Mouse (Mus musculus): ENCODE measurements around the gene Szt2.

Szt2 gene

DNA sequence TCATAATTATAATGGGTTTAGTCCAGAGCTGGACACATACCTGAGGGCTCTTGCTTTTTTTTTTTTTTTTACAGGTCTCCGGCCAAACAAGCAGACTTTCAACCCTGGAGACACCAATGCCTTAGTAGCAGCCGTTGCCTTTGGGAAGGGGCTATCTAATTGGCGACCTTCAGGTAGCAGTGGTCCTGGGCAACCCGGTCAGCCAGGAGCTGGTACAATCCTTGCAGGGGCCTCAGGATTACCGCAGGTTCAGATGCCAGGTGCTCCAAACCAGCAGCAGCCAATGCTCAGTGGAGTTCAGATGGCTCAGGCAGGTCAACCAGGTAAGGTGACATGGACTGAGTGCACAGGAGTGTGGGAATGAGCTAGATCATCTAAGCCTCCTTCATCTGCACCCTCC is 4.5 kb upstream of the Szt2 start:
- no peak for DNase-seq (ENCODE audit: low spot score)

DNA sequence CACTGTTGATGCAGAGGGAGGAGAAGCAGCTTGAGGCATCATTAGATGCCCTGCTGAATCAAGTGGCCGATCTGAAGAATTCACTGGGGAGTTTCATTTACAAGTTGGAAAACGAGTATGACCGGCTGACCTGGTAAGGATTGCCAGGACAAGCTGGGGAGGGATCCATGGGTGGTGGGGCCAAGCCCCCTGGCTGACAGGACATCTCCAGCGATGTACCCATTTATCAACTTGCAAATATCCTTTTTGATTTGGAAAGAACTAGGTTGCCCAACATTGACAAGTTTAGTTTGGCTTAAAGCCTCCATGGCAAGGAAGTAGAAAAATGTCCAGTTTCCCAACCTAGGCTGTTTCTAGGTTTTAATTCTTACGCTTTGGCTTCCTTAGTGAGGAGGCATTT is 1.8 kb upstream of the Szt2 start:
- DNase-seq (ENCODE audit: low spot score) = no peak

DNA sequence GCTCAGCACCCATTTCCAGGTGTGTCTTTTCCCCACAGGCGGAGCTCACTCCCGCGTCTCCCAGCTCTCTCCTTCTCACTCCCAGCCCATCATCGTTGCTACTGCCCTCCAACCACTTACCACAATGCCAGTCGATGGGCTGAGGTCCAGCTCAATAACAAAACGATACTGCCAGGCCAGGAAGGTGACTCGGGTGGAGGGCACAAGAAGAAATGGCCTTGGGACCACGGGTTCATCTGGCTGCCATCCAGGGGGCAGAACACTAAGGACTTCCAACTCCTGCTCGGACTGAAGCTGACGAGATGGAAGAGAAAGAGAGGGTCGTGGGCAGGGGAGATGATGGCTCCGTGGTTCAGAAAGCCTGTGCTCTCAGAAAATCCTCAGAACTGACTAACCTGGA is 6.4 kb downstream of the Szt2 start:
- DNase-seq (ENCODE audit: low spot score) = no peak

DNA sequence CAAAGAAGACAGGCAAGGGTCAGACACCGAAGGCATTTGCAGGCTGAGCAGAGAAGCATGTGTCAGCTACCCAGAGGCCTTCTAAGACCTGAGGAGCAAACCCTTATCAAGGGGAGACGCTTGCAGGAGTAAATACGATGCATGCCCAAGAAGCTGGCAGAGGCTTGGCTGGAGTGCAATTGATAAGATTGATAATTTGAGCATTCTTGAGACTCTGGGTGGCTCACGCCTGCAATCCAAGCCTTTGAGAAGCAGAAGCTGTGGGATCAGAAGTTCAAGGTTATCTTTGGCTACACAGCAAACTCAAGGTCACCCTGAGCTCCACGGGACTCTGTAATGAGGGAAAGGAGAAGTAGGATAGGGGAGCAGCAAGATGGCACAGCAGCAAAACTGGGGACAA is 7.2 kb downstream of the Szt2 start:
- no peak for DNase-seq (ENCODE audit: low spot score)

DNA sequence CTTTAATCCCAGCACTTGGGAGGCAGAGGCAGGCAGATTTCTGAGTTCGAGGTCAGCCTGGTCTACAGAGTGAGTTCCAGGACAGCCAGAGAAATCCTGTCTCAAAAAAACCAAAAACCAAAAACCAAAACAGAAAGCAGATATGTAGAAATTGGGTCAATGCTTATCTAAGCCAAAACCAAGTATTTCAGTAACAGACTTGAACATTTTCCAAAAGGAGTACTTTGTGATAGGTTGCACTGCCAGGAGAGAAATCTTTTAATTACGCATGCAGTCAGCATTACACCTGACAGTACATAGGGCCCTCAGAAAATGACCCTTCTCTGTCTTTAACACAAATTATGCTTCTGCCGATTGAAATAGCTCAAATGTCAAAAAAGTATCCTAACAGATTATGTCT is 7.7 kb downstream of the Szt2 start:
- no peak for DNase-seq (ENCODE audit: low spot score)

DNA sequence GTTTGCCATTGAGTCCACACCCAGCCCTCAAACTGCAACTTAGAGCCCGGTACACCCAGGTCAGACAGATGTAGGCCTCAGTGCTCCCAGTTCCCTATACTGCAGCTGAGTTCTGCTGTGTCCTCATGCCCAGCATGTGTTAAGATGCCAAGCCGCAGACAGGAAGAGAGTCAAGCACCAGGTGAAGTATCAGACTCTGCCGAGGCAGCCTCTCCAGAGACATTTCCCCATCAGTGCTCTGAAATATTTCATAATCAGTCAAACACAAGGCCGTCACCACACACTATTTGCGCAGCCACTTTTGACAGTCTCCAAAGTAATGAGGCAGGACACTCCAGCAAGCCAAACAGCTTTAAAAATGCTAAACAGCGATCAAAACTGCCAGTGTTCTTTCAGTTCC is 10.7 kb downstream of the Szt2 start:
- DNase-seq (ENCODE audit: low spot score) = no peak

DNA sequence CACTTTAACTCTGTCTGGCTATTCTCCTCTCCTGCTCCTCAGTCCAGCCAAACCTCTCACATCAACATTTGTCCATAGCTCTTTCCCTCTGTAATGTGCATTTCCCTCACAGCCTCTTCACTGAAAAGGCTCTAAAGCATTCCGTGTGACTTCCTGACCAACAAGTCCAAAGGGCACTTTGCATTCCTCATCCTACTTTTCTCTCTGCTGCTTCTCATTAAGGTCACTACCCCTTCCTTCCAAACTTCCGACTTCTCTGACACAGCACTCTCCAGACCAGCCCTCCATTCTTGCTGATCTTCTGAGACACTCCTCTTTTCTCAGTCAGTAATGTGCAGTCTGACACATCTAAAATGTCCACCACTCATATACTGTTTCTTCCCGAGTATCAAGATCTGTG is 12.6 kb downstream of the Szt2 start:
- DNase-seq (ENCODE audit: low spot score) = no peak

DNA sequence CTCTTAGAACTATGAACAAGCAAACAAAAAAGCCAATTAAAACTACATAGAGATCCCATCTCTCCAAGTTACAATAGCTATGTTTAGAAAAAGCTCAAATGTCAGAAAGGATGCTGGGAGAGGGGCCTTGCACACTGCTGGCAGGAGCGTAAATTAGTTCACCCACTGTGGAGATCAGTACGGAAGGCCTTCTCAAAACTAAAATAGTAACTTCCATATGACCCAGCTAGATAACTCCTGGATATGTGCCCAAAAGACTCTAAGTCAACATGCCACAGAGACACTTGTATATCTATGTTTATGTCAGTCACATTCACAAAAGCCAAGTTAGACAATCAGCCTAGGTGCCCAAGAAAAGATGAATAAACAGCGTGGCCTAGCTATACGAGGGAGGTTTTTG is 13.8 kb downstream of the Szt2 start:
- DNase-seq (ENCODE audit: low spot score) = no peak

DNA sequence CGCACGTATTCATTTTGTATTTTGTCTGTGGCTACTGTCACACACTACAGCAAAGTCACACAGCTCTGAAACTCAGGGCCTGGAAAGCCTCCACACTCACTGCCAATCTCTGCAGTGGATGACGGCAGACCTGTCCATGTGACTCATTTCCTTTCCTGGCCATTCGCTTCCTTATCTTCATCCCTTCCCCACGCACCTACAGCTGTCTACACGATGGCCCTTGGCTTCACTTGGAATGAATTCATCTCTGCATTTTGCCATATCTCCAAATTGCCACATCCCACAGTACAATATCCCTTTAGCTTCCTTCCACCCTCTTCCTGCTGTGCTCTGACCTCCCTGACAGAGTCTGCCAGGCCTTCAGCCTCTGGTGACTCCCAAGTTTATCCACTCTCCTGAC is 14.6 kb downstream of the Szt2 start:
- no peak for DNase-seq (ENCODE audit: low spot score)

DNA sequence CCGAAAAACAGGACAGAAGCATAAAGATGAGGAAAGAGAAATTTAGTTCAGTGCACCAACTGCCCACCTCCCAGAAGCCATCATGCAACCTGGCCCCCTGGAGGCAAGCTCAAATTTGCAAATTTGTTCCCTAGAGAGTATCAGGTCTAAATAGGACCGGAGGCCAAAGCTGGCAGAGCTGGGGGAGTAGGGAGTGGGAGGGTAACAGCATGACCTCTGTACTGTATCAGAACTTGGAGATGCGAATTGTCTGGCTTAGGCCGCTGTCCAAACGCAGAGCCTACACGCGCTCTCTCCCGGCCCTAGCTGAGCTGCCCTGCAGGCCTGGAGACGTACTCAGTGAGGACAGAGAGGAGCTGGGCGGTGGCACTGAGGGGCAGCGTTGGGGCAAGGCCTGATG is 18.9 kb downstream of the Szt2 start:
- no peak for DNase-seq (ENCODE audit: low spot score)

DNA sequence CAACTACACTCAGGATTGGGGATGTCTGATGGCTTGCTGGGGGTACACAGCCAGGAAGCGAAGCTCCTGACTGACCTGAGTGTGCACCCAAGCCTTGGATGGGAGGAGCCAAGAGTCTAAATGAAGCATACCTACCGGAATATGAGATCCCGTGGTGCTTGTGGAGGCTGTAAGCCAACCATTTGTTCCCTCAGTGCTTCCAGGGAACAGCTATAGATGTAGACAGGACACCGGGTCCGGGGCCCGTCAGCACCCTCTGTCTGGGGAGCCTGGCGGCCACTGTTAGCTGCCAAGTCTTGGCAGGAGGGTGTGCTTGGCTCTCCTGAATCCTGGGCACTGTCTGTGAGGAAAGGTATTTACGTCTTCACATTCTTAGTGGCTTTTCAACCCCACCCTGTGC is 21.8 kb downstream of the Szt2 start:
- DNase-seq (ENCODE audit: low spot score) = no peak

DNA sequence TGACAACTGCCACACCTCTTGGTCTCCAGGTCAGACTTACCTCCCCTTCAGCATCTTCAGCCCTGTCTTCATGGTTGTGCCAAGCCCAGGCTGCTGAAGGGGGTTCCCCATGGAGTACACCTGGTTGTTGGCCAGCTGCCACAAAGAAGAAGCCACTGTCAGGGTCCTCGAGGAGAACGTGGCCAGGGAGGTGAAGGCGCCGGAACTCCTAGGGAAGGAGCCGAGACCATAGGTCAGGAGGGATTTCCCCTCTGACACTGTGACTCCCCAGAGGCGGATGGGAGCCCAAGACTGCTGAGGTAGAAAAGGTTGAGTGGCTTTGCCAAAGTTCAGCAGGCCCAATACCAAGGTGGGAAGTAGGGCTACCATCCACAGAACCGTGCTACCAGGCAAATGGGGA is 25.8 kb downstream of the Szt2 start:
- DNase-seq (ENCODE audit: low spot score) = no peak

DNA sequence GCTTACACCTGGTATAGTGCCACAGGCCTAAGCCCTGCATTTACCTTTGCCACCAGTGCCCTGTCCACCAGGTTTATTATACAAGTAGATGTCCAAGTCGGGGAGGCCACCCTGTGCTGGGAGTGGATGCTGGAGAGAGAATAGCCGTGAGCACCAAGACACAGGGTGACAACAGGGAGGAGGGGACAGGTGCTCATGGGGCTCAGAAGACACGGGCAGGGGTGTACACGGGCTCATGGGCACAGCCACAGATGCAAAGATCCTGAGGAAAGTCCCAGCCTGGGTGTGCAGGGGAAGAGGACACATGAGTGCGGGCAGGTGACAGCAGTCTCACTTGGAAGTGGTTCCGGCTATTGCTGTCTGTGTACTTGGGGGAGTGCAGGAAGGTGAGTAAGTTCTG is 33.1 kb downstream of the Szt2 start:
- DNase-seq (ENCODE audit: low spot score) = no peak

DNA sequence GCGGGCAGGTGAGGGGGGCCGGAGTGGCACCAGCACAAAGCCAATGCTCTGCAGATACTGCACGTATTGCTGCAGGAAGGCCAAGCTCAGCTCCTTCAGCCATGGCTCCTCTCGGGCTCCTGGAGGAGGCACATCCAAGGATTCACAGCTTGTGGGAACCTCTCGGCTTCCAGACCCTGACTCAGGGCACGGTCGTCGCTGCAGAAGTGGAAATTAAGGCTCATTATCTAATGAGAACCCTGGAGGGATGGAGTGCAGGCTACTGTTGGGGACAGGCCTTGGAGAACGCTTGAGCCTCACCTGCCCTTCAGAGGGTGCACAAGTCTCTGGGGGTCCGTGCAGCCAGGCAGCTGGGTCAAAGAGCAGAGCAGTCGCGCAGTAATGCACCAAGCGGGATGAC is 37.3 kb downstream of the Szt2 start:
- DNase-seq (ENCODE audit: low spot score) = no peak

DNA sequence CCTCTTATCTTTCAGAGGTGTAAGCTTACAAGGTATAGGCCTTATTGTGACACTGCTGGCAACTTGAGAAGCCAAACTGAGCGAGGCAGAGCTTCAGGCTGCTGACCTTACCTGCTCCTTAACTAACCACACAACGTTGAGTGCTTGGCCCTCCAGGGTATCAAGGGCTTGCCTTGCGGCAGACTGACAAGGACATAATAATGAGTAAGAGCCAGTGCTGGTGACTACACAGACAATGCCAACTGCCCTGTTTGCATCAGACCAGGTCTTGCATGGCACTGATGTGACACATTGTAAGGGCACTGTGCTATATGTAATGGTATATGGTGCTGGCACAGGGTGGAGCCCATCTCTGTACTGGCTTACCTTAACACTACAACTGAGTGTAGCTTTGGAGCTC is 40.5 kb downstream of the Szt2 start:
- DNase-seq (ENCODE audit: low spot score) = no peak

DNA sequence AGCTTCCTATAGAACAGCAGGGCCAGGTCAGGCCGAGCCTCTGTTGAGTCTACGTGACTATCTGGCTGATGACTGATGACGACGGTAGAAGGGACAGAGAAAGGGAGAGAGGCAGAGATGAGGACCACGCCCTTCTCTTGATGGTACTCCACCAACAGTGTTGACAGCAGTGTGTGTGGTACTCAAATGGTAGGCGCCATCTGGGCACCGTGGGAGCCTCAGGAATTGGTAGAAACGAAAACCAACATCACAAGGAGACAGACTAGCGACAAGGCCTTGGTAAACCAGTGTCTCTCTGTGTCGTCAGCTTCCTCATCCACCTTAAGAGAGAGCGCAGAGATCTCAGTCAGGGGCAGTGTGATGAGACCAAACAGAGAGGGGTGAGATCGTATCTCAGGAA is 41.5 kb downstream of the Szt2 start:
- DNase-seq (ENCODE audit: low spot score) = no peak

DNA sequence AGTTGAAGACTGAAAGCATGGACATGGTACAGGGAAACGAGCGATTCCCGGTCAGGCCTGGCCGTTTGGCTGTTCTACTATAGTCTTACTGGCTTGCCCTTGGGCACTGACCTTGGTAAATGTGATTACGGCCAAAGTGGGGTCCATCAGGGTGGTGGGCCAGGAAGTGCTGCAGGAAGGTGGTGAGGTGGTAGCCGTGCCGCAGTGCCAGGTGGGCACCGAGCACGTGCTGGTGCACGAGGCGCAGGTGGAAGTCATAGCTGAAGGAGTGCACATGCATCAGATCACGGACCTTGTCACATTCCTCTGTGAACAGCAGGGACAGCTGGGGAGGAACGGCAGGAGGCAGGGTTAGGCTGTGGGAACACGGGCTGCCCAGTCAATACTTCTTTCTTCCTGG is 43.1 kb downstream of the Szt2 start:
- DNase-seq (ENCODE audit: low spot score) = no peak

DNA sequence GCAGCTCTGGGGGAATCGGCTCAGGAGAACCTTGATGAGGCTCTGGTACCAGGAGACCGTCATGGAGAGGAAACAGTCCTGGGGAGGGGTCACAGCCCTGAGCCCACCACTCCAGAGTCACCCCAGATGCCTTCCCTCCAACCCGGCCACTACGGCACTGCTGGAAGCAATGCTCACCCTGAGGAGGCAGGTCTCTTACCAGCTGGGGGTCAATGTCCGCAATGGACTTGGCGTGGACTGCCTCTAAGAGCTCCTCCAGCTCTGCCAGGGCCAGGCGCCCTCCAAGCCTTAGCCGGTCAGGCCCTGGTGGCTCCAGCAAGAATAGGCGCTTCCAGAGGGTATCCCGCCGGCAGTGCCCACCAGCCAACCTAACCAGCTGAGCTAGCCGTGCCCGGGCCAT is 44.4 kb downstream of the Szt2 start:
- DNase-seq (ENCODE audit: low spot score) = no peak

DNA sequence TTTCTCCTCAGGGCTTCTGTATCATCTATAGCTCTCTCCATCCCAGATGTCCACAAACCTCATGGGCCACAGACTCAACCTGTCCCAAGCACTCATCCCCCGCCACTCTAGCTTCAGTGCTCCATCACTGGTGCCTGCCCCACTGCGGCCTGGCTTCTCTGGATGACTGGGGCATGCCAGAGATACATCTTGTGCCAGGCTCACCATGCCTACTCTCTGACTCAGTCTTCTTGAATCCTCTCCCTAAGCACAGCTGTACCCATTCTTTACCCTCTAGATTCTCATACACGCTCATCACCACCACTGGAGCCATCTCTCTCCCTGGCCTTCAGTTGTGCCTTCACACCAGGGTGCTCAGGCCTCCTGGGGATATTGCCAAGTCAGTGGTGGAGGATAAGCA is 45.1 kb downstream of the Szt2 start:
- no peak for DNase-seq (ENCODE audit: low spot score)

DNA sequence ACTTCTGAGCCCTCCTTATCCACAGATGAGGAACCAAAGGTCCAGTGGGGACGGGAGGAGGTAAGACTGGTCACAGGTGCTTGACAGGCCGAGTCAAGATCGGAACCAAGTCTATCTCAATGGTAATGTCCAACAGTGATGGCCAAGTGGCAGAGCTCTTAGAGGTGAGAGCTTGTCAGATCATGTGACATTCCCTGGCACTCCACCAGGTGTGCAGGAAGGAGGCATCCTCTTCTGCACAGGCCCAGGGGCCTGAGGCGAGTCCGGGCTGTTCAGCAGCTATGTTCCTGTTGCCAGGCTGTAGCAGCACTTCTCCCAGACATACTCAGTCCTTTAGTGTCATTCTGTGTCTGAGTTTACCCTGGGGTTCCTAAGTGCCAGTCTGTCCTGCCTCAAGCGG is 46.2 kb downstream of the Szt2 start:
- DNase-seq (ENCODE audit: low spot score) = no peak

DNA sequence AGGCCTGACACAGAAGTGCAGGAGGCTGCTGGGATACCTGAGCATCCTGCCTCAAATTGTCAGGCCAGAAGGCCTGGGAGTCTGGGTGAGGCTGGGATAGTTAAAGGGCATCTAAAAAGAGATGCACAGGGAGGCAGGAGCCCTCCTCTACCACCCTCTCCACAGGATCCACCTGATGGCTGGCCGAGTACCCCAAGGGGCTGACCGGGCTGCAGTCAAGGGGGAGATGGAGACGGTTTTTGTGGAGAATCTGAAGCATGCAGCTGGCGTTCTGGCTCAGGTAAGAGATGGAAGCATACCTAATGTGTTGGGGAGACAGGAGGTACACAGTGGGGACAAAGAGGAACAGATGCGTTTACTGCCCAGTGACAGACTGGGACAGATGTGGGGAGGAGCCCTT is 47.6 kb downstream of the Szt2 start:
- no peak for DNase-seq (ENCODE audit: low spot score)

DNA sequence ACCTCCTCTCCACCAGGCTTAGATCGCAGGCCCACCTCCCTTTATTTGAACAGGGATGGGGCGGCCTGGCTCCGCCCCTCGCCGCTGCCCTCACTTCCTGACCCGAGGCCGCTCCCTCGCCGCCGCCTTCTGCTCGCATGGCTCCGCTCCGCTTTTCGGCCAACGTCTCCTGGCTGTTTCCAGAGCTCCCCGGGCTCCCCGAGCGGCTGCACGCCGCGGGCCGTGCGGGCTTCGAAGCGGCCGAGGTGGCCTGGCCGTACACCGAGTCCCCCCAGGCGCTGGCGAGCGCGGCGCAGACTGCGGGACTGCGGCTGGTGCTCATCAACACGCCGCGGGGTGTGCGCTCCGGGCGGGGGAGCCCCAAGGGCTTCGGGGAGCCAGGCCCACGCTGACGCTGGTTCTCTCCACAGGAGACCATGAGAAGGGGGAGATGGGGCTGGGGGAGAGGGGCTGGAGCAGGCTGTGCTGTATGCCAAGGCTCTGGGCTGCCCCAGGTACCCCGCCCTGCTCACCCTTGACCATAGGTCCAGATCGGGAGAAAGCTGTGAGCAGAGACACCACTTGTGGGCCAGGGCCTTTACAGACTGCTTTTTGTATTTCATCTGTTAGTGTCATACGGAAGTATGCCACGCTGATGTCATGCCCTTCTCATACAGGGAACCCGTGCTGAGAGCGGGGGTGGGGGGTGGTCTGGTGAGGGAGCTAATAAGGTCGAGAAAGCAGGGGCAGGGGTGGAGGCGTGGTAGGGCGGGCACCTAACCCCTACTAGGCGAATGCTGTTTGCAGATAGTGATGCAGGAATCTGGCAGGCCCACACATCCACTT is 49.0 kb downstream of the Szt2 start:
- DNase-seq (ENCODE audit: low spot score) = peak; percentile 68

DNA sequence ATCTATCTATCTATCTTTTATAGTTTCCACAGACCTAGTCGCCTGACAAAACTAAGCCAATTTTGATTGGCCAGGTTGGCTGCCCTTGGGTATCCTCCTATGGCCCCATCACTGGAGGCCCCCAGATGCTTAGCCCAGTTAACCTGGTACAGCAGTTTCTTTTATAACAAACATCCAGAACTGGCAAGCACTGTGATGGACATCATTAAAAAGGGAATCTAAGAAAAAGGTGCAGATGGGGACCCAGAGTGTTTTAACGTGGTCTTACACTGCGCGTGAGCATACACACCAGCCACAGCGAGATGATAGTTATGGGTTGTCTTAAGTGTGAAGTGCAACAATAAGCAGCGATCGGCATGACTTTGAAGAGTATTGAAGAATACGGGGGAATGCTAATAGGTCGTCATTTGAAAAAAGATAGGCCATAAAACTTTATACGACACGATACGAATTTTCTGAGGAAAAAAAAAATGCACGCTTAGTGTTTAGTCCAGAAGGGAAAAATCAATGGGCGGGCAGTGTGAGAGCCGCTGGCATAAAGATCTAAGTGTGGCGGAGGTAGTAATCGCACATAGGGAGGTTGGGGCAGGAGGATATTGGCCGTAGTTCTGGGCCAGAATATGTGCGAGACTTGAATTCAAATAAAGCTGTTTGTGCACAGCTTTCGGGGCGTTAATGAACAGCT is 49.7 kb downstream of the Szt2 start:
- DNase-seq (ENCODE audit: low spot score) = peak; percentile 14
